Mouse (Mus musculus) heart, embryonic 13.5 days (tissue): ENCODE measurements around the gene Krtap19-1. TPM values are rescaled to one million over a fixed set of nuclear protein-coding genes. Genes with fewer than 3 reads are reported as not detected.

Experiments used
- ATAC-seq: fragments of 200-750 bp; cut with Nextera tagmentation; 2 replicates; pipeline ENCODE4 v1.8.0; 2017; ENCODE audit warnings: moderate TSS enrichment; ENCODE audit not compliant: insufficient number of reproducible peaks, low FRiP score, low TSS enrichment; ENCODE audit errors: extremely low read depth
- H3K27ac ChIP-seq: fragments of 300-500 bp; sonication (generic); replicated peaks from 2 replicates; pipeline ENCODE4 v1.5.1; 2015; ENCODE audit warnings: moderate library complexity, mild to moderate bottlenecking, inconsistent platforms
- H3K27me3 ChIP-seq: fragments of 300-500 bp; sonication (generic); replicated peaks from 2 replicates; pipeline ENCODE4 v1.6.1; 2015; ENCODE audit warnings: mild to moderate bottlenecking, inconsistent platforms
- H3K36me3 ChIP-seq: fragments of 300-500 bp; sonication (generic); 2 replicates; pipeline ENCODE4 v1.6.1; 2015; ENCODE audit warnings: mild to moderate bottlenecking, inconsistent platforms
- H3K4me1 ChIP-seq: fragments of 300-500 bp; sonication (generic); 2 replicates; pipeline ENCODE4 v1.6.1; 2015; ENCODE audit warnings: inconsistent platforms
- H3K4me2 ChIP-seq: fragments of 300-500 bp; sonication (generic); 2 replicates; pipeline ENCODE4 v1.6.1; 2015; ENCODE audit warnings: inconsistent platforms, mild to moderate bottlenecking, moderate library complexity
- H3K4me3 ChIP-seq: fragments of 300-500 bp; sonication (generic); 2 replicates; pipeline ENCODE4 v1.5.1; 2015; ENCODE audit warnings: moderate library complexity, mild to moderate bottlenecking, inconsistent platforms
- H3K9ac ChIP-seq: fragments of 300-500 bp; sonication (generic); 2 replicates; pipeline ENCODE4 v1.6.1; 2015; ENCODE audit warnings: inconsistent platforms, mild to moderate bottlenecking, moderate library complexity
- H3K9me3 ChIP-seq: fragments of 300-500 bp; sonication (generic); 2 replicates; pipeline ENCODE4 v1.6.1; 2016; ENCODE audit warnings: inconsistent platforms
- WGBS: fragments of 180-500 bp; shearing (Covaris S2); methylation state at CpG from one replicate; pipeline ENCODE4 v1.1.7; 2015; ENCODE audit warnings: mixed read lengths; 5-methylcytosine and 5-hydroxymethylcytosine counted together
- polyA plus RNA-seq: library from polyadenylated mRNA; unstranded; fragments of >200 nt; fragmentation: Nextera tagmentation; extraction: Ambion mirVana; gene quantifications from 2 replicates; pipeline ENCODE4 v1.2.1, GENCODE M21; 2015

Gene Krtap19-1
- polyA plus RNA-seq, 1 experiment from 2014 or later = not detected

DNA sequence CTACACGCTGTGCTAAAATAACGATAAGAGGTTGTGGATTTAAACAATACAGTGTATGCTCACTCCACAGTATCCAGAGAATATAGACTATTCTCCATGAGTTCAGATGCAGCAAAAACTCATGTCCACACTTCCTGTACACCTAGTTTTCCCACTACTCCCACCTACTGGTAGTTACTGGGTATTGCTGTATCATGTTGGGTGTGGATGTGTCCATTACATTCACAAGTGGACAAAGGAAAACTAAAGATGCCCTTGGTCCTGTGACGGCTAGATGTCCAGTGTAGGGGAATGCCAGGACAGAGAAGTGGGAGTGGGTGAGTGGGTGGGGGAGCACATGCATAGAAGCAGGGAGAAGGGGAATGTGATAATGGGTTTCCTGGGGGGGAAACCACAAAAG is 45.5 kb downstream of the Krtap19-1 start:
- no peaks in the 10 kb centered on the region for H3K4me1 ChIP-seq
- H3K9me3 ChIP-seq = no peaks in the 10 kb centered on the region
- H3K27me3 ChIP-seq = no peaks in the 10 kb centered on the region
- H3K9ac ChIP-seq = no peak overlapping the region
- H3K4me3 ChIP-seq = no peak overlapping the region
- no peak overlapping the region for H3K4me2 ChIP-seq
- no peaks in the 10 kb centered on the region for H3K36me3 ChIP-seq
- 69% methylated on average over 3 of the region's 3 CpGs for WGBS
- no peak overlapping the region for H3K27ac ChIP-seq
- no peak for ATAC-seq

DNA sequence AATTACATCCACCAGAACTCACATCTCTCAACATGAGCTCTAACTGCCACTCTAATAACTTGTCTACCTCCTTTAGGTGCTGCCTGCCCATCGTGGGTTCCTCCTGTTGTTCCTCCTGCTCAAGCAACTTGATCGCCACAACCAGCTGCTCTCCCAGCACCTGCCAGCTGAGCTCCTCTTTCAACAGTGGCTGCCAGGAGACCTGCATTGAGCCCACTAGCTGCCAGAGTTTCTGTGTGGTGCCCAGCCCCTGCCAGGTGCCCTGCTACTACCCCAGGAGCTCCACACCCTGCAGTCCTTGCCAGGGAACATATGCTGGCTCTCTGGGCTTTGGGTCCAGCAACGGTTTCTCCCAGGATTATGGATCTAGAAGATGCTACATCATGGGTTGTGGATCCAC is 49.1 kb downstream of the Krtap19-1 start, which contains the start of gene Krtap15:
Gene Krtap15 (plus strand): TSS at position 150 of the 400 bp plus-strand sequence.
- Histone ChIP-seq H3K4me1 (no peaks in the 10 kb centered on the region), H3K36me3 (no peaks in the 10 kb centered on the region), H3K27me3 (no peaks in the 10 kb centered on the region), H3K27ac (no peak within 1 kb of the TSS), H3K9me3 (no peaks in the 10 kb centered on the region), H3K4me3 (no peak within 1 kb of the TSS), H3K4me2 (no peak within 1 kb of the TSS), H3K9ac (no peak within 1 kb of the TSS)
- 72% methylated on average over 3 of the region's 3 CpGs for WGBS
- no peak for ATAC-seq

Other genes with a start within 250 kb of the Krtap19-1 start
- not detected in 2 replicates for gene 2310079G19Rik, start 241.7 kb downstream of the Krtap19-1 start, polyA plus RNA-seq
- gene Krtap26-1, start 221.6 kb downstream of the Krtap19-1 start, polyA plus RNA-seq = not detected in 2 replicates
- not detected in 2 replicates for gene Krtap27-1, start 197.7 kb downstream of the Krtap19-1 start, polyA plus RNA-seq
- gene 2310061N02Rik, start 161.4 kb downstream of the Krtap19-1 start, polyA plus RNA-seq = not detected in 2 replicates
- gene Krtap13-1, start 140.5 kb downstream of the Krtap19-1 start, polyA plus RNA-seq = not detected in 2 replicates
- gene Krtap13, start 117.8 kb downstream of the Krtap19-1 start, polyA plus RNA-seq = not detected in 2 replicates
- not detected in 2 replicates for gene 2310034C09Rik, start 110.6 kb downstream of the Krtap19-1 start, polyA plus RNA-seq
- gene 2310057N15Rik, start 95.2 kb downstream of the Krtap19-1 start, polyA plus RNA-seq = not detected in 2 replicates
- gene Gm5965, start 91.5 kb downstream of the Krtap19-1 start, polyA plus RNA-seq = not detected in 2 replicates
- gene Gm20741, start 57.2 kb downstream of the Krtap19-1 start, polyA plus RNA-seq = not detected in 2 replicates
- gene Krtap15, start 49.2 kb downstream of the Krtap19-1 start, polyA plus RNA-seq = not detected in 2 replicates
- not detected in 2 replicates for gene Krtap14, start 43.3 kb downstream of the Krtap19-1 start, polyA plus RNA-seq
- not detected in 2 replicates for gene Krtap19-2, start 4.9 kb upstream of the Krtap19-1 start, polyA plus RNA-seq
- not detected in 2 replicates for gene Krtap19-3, start 8.6 kb upstream of the Krtap19-1 start, polyA plus RNA-seq
- gene Krtap19-4, start 15.7 kb upstream of the Krtap19-1 start, polyA plus RNA-seq = not detected in 2 replicates
- not detected in 2 replicates for gene Krtap19-5, start 27.0 kb upstream of the Krtap19-1 start, polyA plus RNA-seq
- not detected in 2 replicates for gene Krtap19-9b, start 62.9 kb upstream of the Krtap19-1 start, polyA plus RNA-seq
- gene Krtap16-3, start 93.5 kb upstream of the Krtap19-1 start, polyA plus RNA-seq = not detected in 2 replicates
- not detected in 2 replicates for gene Krtap22-2, start 141.3 kb upstream of the Krtap19-1 start, polyA plus RNA-seq
- gene Gm10229, start 145.9 kb upstream of the Krtap19-1 start, polyA plus RNA-seq = not detected in 2 replicates
- not detected in 2 replicates for gene Krtap6-1, start 162.3 kb upstream of the Krtap19-1 start, polyA plus RNA-seq
- not detected in 2 replicates for gene Gm10228, start 172.1 kb upstream of the Krtap19-1 start, polyA plus RNA-seq
- not detected in 2 replicates for gene Krtap6-5, start 178.5 kb upstream of the Krtap19-1 start, polyA plus RNA-seq
- gene 1110025L11Rik, start 194.6 kb upstream of the Krtap19-1 start, polyA plus RNA-seq = not detected in 2 replicates
- not detected in 2 replicates for gene Krtap6-3, start 214.6 kb upstream of the Krtap19-1 start, polyA plus RNA-seq